Mouse (Mus musculus) forebrain, embryonic 15.5 days (tissue): ENCODE results near the gene Lyzl4. TPM values are rescaled to one million over a fixed set of nuclear protein-coding genes. Genes with fewer than 3 reads are reported as not detected.
A peak's percentile ranks its signal among the peaks of the same experiment; 100 is the strongest.

Experiments
- ATAC-seq: fragments of 200-750 bp; cut with Nextera tagmentation; replicated peaks from 2 replicates; pipeline ENCODE4 v1.8.0; 2017; ENCODE audit warnings: mild to moderate bottlenecking, moderate TSS enrichment, moderate library complexity
- H3K27ac ChIP-seq: fragments of 300-500 bp; sonication (generic); replicated peaks from 2 replicates; pipeline ENCODE4 v1.5.1; 2015; ENCODE audit warnings: mild to moderate bottlenecking, inconsistent platforms
- H3K27me3 ChIP-seq: fragments of 300-500 bp; sonication (generic); 2 replicates; pipeline ENCODE4 v1.6.1; 2015; ENCODE audit warnings: inconsistent platforms
- H3K36me3 ChIP-seq: fragments of 300-500 bp; sonication (generic); 2 replicates; pipeline ENCODE4 v1.6.1; 2015; ENCODE audit warnings: mild to moderate bottlenecking, inconsistent platforms
- H3K4me1 ChIP-seq: fragments of 300-500 bp; sonication (generic); 2 replicates; pipeline ENCODE4 v1.6.1; 2015; ENCODE audit warnings: inconsistent platforms
- H3K4me2 ChIP-seq: fragments of 300-500 bp; sonication (generic); replicated peaks from 2 replicates; pipeline ENCODE4 v1.6.1; 2015; ENCODE audit warnings: mild to moderate bottlenecking, inconsistent platforms
- H3K4me3 ChIP-seq: fragments of 300-500 bp; sonication (generic); 2 replicates; pipeline ENCODE4 v1.5.1; 2015; ENCODE audit warnings: mild to moderate bottlenecking, inconsistent platforms
- H3K9ac ChIP-seq: fragments of 300-500 bp; sonication (generic); replicated peaks from 2 replicates; pipeline ENCODE4 v1.6.1; 2015; ENCODE audit warnings: mild to moderate bottlenecking, inconsistent platforms
- H3K9me3 ChIP-seq: fragments of 300-500 bp; sonication (generic); 2 replicates; pipeline ENCODE4 v1.6.1; 2016; ENCODE audit warnings: inconsistent platforms
- WGBS: fragments of 180-500 bp; shearing (Covaris S2); methylation state at CpG from one replicate; pipeline ENCODE4 v1.1.7; 2015; ENCODE audit warnings: mixed read lengths; 5-methylcytosine and 5-hydroxymethylcytosine counted together
- polyA plus RNA-seq: library from polyadenylated mRNA; unstranded; fragments of >200 nt; fragmentation: Nextera tagmentation; extraction: Ambion mirVana; gene quantifications from 2 replicates; pipeline ENCODE4 v1.2.1, GENCODE M21; 2015

Gene Lyzl4
- polyA plus RNA-seq, 1 experiment from 2014 or later = not detected

- H3K27ac ChIP-seq = no peak overlapping the region
- WGBS = 74% methylated on average over 5 of the region's 5 CpGs
- H3K4me2 ChIP-seq = no peak overlapping the region
- no peaks in the 10 kb centered on the region for H3K9me3 ChIP-seq
- H3K4me1 ChIP-seq = peaks cover 23% of the 10 kb centered on the region
- peaks cover 12% of the 10 kb centered on the region; the same call in 1 of the 2 replicates for H3K27me3 ChIP-seq
- ATAC-seq = no peak
- no peak overlapping the region for H3K9ac ChIP-seq
- H3K36me3 ChIP-seq = no peaks in the 10 kb centered on the region
- no peak overlapping the region for H3K4me3 ChIP-seq
Observed at GRCm38 (mm10) chr9:121672311-121672710, 30.4 kb upstream of the Lyzl4 start.

DNA sequence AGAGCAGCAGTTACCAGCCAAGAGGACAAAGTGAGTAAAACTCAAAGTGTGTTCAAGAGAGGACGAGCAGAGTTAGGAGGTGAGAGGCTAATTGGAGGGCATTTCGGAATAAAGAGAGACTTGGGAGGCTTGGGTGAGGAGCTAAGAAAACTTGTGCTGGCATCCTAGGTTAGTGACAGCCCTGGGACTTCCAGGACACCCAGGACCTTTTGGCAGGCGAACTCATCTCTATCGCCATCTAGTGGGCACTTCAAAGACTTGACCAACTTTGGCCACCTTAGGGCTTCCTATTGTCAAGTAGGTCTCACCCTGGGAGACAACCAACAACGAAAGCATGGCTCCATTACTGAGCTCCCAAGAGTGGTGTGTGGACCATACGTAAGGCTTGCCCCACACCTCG, 29.4 kb upstream of the Lyzl4 start:
- H3K4me2 ChIP-seq = no peak overlapping the region
- no peak overlapping the region for H3K9ac ChIP-seq
- no peaks in the 10 kb centered on the region for H3K9me3 ChIP-seq
- H3K27ac ChIP-seq = no peak overlapping the region
- no peak overlapping the region for H3K4me3 ChIP-seq
- ATAC-seq = no peak
- peaks cover 12% of the 10 kb centered on the region; the same call in 1 of the 2 replicates for H3K27me3 ChIP-seq
- 21% methylated on average over 7 of the region's 7 CpGs for WGBS
- H3K4me1 ChIP-seq = peaks cover 33% of the 10 kb centered on the region
- no peaks in the 10 kb centered on the region for H3K36me3 ChIP-seq

DNA sequence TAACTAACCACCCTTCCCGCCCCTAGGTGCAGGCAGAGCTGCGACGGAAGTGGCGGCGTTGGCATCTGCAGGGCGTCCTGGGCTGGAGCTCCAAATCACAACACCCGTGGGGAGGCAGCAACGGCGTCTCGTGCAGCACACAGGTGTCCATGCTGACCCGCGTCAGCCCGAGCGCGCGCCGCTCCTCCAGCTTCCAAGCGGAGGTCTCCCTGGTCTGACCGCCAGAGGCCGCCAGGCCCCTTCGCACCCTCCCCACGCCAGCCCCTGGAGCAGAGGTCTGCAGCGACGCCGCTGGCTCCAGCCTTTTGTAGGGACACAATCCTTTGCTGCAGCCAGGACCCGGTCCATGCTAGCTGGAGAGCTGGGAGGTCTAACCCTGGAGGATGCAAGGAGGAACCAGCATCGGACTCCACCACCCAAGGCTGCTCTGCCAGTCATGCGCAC, 27.5 kb upstream of the Lyzl4 start:
- peak; percentile 29; the same call in 1 of the 2 replicates for ATAC-seq
- peaks cover 38% of the 10 kb centered on the region for H3K4me1 ChIP-seq
- under 1% methylated on average over 28 of the region's 28 CpGs for WGBS
- H3K36me3 ChIP-seq = no peaks in the 10 kb centered on the region
- peak overlapping the region; percentile 33 for H3K4me3 ChIP-seq
- H3K4me2 ChIP-seq = peak overlapping the region; percentile 51
- H3K27me3 ChIP-seq = peaks cover 12% of the 10 kb centered on the region; the same call in 1 of the 2 replicates
- no peaks in the 10 kb centered on the region for H3K9me3 ChIP-seq
- peak overlapping the region; percentile 40; the same call in 1 of the 2 replicates for H3K9ac ChIP-seq
- no peak overlapping the region for H3K27ac ChIP-seq

DNA sequence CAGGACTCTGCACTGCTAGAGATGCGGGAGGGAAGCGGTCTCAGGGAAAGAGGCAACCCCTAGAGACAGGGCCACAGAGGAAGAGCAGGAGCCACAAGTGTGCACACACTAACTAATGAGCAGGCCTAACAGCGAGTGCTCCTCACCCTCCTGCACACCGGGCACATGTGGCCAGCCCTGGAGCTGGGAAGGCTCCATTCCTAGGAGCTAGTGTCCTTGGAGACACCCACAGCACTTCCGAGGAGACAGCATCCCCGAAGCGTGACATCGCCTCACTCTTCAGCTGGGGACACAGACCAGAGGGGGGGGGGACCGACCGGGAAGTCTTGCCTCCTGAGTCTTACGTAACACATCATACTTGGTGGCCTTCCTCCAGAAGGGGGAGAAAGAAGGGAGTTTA, 25.9 kb upstream of the Lyzl4 start:
- Histone ChIP-seq H3K36me3 (no peaks in the 10 kb centered on the region), H3K4me3 (no peak overlapping the region), H3K4me1 (peaks cover 38% of the 10 kb centered on the region), H3K9ac (no peak overlapping the region), H3K4me2 (no peak overlapping the region), H3K27me3 (peaks cover 12% of the 10 kb centered on the region; the same call in 1 of the 2 replicates), H3K9me3 (no peaks in the 10 kb centered on the region), H3K27ac (peak overlapping the region; percentile 93)
- ATAC-seq = no peak; the same call in 1 of the 2 replicates
- WGBS = 69% methylated on average over 11 of the region's 11 CpGs

DNA sequence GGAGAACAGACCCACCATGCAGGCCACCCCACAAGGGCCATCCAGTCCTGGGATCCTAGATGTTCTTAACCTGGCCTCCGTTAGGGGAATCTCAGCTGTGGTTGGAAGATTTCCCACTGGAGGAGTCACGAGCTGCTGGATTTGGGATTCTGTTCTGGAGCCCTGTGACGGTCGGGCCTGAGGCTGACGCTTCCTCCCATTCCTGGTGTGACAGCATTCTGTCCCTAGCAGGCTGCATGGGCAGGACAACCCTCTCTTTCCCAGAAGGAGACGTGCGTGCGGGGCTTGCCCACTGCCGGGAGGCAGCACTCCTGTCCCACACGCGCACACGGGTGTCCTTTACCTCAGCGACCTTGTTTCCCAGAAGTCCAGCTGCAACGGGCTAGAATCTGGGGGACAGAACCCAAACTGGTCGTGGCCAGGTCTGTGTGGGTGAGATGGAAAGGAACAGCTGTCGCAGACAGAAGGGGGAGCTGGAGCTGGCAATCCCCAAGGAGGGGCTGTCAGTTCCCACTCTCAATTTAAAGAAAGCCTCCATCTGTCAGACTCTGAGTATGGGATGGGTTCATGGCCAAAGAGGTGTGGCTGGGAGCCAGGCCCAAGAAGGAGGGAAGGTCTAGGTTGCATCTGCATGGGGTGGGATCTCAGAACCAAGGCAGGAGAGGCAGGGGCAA, 25.2 kb upstream of the Lyzl4 start:
- H3K9ac ChIP-seq = no peak overlapping the region

DNA sequence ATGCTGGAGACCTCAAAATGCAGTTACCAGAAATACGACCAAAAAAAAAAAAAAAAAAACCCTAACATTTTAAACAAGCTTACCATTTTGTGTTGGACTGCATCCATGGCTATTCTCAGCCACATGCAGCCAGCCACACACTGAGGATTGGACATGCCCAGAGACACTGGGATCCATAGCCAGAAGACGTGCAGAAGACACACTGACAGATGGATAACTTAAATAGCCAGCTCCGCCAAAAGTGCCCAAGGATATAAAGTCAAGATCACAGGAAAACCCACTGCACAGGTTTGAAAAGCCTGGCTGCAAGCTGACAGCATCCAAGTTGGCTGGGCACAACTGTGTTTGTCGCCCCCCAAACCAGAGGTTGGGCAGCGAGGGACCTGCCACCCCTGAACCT, 22.2 kb upstream of the Lyzl4 start:
- no peak for ATAC-seq
- Histone ChIP-seq H3K4me3 (no peak overlapping the region), H3K36me3 (no peaks in the 10 kb centered on the region), H3K4me2 (no peak overlapping the region), H3K4me1 (peaks cover 27% of the 10 kb centered on the region), H3K27me3 (no peaks in the 10 kb centered on the region), H3K9ac (no peak overlapping the region), H3K9me3 (no peaks in the 10 kb centered on the region), H3K27ac (no peak overlapping the region)
- WGBS = 81% methylated on average over 5 of the region's 5 CpGs

More for the DNA sequence above, 25.2 kb upstream of the Lyzl4 start:
- peak; percentile 65 for ATAC-seq
- peaks cover 12% of the 10 kb centered on the region; the same call in 1 of the 2 replicates for H3K27me3 ChIP-seq
- H3K27ac ChIP-seq = peak overlapping the region; percentile 93
- H3K4me1 ChIP-seq = peaks cover 38% of the 10 kb centered on the region
- H3K4me2 ChIP-seq = no peak overlapping the region
- H3K36me3 ChIP-seq = no peaks in the 10 kb centered on the region
- no peak overlapping the region for H3K4me3 ChIP-seq
- WGBS = 57% methylated on average over 16 of the region's 16 CpGs
- H3K9me3 ChIP-seq = no peaks in the 10 kb centered on the region

GRCm38 (mm10) chr9:121663467-121663866, 21.6 kb upstream of the Lyzl4 start:
- Histone ChIP-seq H3K9ac (no peak overlapping the region), H3K27me3 (no peaks in the 10 kb centered on the region), H3K9me3 (no peaks in the 10 kb centered on the region), H3K36me3 (no peaks in the 10 kb centered on the region), H3K27ac (no peak overlapping the region), H3K4me1 (peaks cover 25% of the 10 kb centered on the region), H3K4me2 (no peak overlapping the region), H3K4me3 (no peak overlapping the region)
- WGBS = 84% methylated on average over 6 of the region's 6 CpGs
- ATAC-seq = no peak

GRCm38 (mm10) chr9:121659791-121660190, 17.9 kb upstream of the Lyzl4 start:
- Histone ChIP-seq H3K9ac (no peak overlapping the region), H3K4me3 (no peak overlapping the region), H3K36me3 (no peaks in the 10 kb centered on the region), H3K27me3 (no peaks in the 10 kb centered on the region), H3K4me1 (0 out of 2 replicates have a peak, but pooled peaks cover 3% of the 10 kb centered on the region), H3K27ac (no peak overlapping the region), H3K4me2 (no peak overlapping the region), H3K9me3 (no peaks in the 10 kb centered on the region)
- 80% methylated on average over 7 of the region's 7 CpGs for WGBS
- ATAC-seq = no peak

GRCm38 (mm10) chr9:121658248-121658647, 16.4 kb upstream of the Lyzl4 start:
- WGBS = 85% methylated on average over 7 of the region's 7 CpGs
- Histone ChIP-seq H3K27ac (no peak overlapping the region), H3K27me3 (no peaks in the 10 kb centered on the region), H3K36me3 (no peaks in the 10 kb centered on the region), H3K4me1 (0 out of 2 replicates have a peak, but pooled peaks cover 3% of the 10 kb centered on the region), H3K4me3 (no peak overlapping the region), H3K4me2 (no peak overlapping the region), H3K9me3 (no peaks in the 10 kb centered on the region), H3K9ac (no peak overlapping the region)
- ATAC-seq = no peak

DNA sequence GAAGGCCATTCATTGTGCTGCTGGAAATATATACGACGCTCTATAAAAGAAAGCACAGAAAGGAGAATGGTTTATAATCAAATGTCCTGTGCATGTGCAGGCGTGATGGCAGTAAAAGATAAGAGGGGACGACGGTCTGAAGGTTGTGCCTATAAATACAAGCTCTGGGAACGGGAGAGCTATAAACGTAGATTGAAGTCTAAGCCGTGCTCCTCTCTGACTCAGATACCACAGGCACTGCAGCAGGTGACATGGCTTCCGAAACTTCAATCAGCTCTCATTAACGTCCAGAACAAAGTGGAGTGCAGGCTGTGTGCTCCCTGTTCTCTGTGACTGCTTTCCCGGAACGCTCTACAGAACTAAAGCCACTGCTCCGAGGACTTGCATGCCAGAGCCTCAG, 15.2 kb upstream of the Lyzl4 start:
- WGBS = 63% methylated on average over 13 of the region's 13 CpGs
- Histone ChIP-seq H3K27me3 (no peaks in the 10 kb centered on the region), H3K9me3 (no peaks in the 10 kb centered on the region), H3K36me3 (no peaks in the 10 kb centered on the region), H3K27ac (no peak overlapping the region), H3K4me1 (0 out of 2 replicates have a peak, but pooled peaks cover 3% of the 10 kb centered on the region), H3K9ac (no peak overlapping the region), H3K4me3 (no peak overlapping the region), H3K4me2 (no peak overlapping the region)
- ATAC-seq = no peak

- Histone ChIP-seq H3K4me1 (0 out of 2 replicates have a peak, but pooled peaks cover 3% of the 10 kb centered on the region), H3K9ac (no peak overlapping the region), H3K27me3 (no peaks in the 10 kb centered on the region), H3K4me2 (no peak overlapping the region), H3K27ac (no peak overlapping the region), H3K36me3 (no peaks in the 10 kb centered on the region), H3K4me3 (no peak overlapping the region), H3K9me3 (no peaks in the 10 kb centered on the region)
- ATAC-seq = no peak
- 86% methylated on average over 5 of the region's 5 CpGs for WGBS
Observed at GRCm38 (mm10) chr9:121656322-121656721, 14.4 kb upstream of the Lyzl4 start.

DNA sequence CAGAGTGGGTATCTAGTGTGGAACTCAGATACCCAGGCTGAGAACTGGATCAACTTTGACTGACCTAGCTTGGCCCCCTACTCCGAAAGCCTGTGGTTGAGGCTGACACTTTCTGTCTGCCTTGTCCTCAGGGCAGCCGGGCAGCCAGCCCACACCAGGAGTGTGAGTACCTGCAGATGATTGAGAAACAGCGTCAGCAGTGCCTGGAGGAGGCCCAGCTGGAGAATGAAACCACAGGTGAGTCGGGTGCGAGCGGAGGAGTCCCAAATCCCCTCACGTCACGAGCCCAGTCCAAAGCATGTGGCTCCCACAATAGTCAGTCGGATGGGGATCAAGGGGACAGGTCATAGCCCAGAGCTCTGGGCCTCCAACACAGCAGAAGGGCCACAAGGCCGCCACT, 11.8 kb upstream of the Lyzl4 start:
- Histone ChIP-seq H3K4me1 (0 out of 2 replicates have a peak, but pooled peaks cover 3% of the 10 kb centered on the region), H3K27ac (no peak overlapping the region), H3K36me3 (no peaks in the 10 kb centered on the region), H3K9me3 (no peaks in the 10 kb centered on the region), H3K27me3 (no peaks in the 10 kb centered on the region), H3K4me3 (no peak overlapping the region), H3K4me2 (no peak overlapping the region), H3K9ac (no peak overlapping the region)
- 90% methylated on average over 10 of the region's 10 CpGs for WGBS
- no peak for ATAC-seq
